Mouse (Mus musculus) liver, postnatal 0 days (tissue): ENCODE results near the gene Anapc5. TPM values are rescaled to one million over a fixed set of nuclear protein-coding genes. Genes with fewer than 3 reads are reported as not detected.
A peak's percentile ranks its signal among the peaks of the same experiment; 100 is the strongest.

Experiments
- ATAC-seq: fragments of 200-750 bp; cut with Nextera tagmentation; 2 replicates; pipeline ENCODE4 v1.8.0; 2017; ENCODE audit warnings: mild to moderate bottlenecking, moderate library complexity
- DNase-seq: peaks from one replicate; pipeline ENCODE4 v3.0.0-alpha.2; 2016
- H3K27ac ChIP-seq: fragments of 300-500 bp; sonication (generic); 2 replicates; pipeline ENCODE4 v1.5.1; 2014; ENCODE audit warnings: antibody characterized with exemption, moderate library complexity, mild to moderate bottlenecking, low read depth
- H3K27me3 ChIP-seq: fragments of 300-500 bp; sonication (generic); 2 replicates; pipeline ENCODE4 v1.6.1; 2014; ENCODE audit warnings: low read length, control low read depth, mixed read lengths; ENCODE audit not compliant: insufficient read depth
- H3K36me3 ChIP-seq: fragments of 300-500 bp; sonication (generic); replicated peaks from 2 replicates; pipeline ENCODE4 v1.6.1; 2014; ENCODE audit warnings: mild to moderate bottlenecking, control low read depth, low read length, moderate library complexity, mixed read lengths; ENCODE audit not compliant: insufficient read depth
- H3K4me1 ChIP-seq: fragments of 300-500 bp; sonication (generic); 2 replicates; pipeline ENCODE4 v1.6.1; 2014; ENCODE audit warnings: antibody characterized with exemption, mild to moderate bottlenecking, control low read depth; ENCODE audit not compliant: insufficient read depth
- H3K4me2 ChIP-seq: fragments of 300-500 bp; sonication (generic); 2 replicates; pipeline ENCODE4 v1.6.1; 2014; ENCODE audit warnings: low read depth, mild to moderate bottlenecking, low read length, moderate library complexity, mixed read lengths
- H3K4me3 ChIP-seq: fragments of 300-500 bp; sonication (generic); 2 replicates; pipeline ENCODE4 v1.5.1; 2014; ENCODE audit warnings: low read depth, low read length
- H3K9ac ChIP-seq: fragments of 300-500 bp; sonication (generic); replicated peaks from 2 replicates; pipeline ENCODE4 v1.6.1; 2014; ENCODE audit warnings: mild to moderate bottlenecking, moderate library complexity
- H3K9me3 ChIP-seq: fragments of 300-500 bp; sonication (generic); 2 replicates; pipeline ENCODE4 v1.6.1; 2016; ENCODE audit warnings: mild to moderate bottlenecking, control low read depth, low read length, mixed read lengths
- CTCF ChIP-seq: sonication (generic); IDR thresholded peaks from 2 replicates; pipeline ENCODE4 v1.5.1; 2016; ENCODE audit warnings: antibody characterized with exemption, low read depth
- EP300 ChIP-seq: IDR thresholded peaks from 2 replicates; pipeline ENCODE4 v1.6.1; 2016; ENCODE audit warnings: antibody characterized with exemption, low read depth, mild to moderate bottlenecking
- WGBS: fragments of 180-500 bp; shearing (Covaris S2); extraction: QIAGEN DNeasy Blood & Tissue Kit; methylation state at CpG from one replicate; pipeline ENCODE4 v1.1.7; 2014; ENCODE audit not compliant: insufficient replicate concordance; 5-methylcytosine and 5-hydroxymethylcytosine counted together
- polyA plus RNA-seq: library from polyadenylated mRNA; unstranded; fragments of >200 nt; fragmentation: Nextera tagmentation; extraction: Ambion mirVana; gene quantifications from 2 replicates; pipeline ENCODE4 v1.2.1, GENCODE M21; 2015

The Anapc5 gene
- polyA plus RNA-seq, 1 experiment from 2014 or later, result 117 TPM

- Histone ChIP-seq H3K9ac (peak within 1 kb of the TSS; percentile 100), H3K36me3 (0 out of 2 replicates have a peak, but pooled peaks cover 3% of the 10 kb centered on the region), H3K27me3 (no peaks in the 10 kb centered on the region), H3K4me3 (peak within 1 kb of the TSS; percentile 98), H3K4me2 (peak within 1 kb of the TSS; percentile 81), H3K9me3 (no peaks in the 10 kb centered on the region), H3K4me1 (peaks cover 14% of the 10 kb centered on the region), H3K27ac (peak within 1 kb of the TSS; percentile 97)
- 2% methylated on average over 60 of the region's 61 CpGs for WGBS
- TF ChIP-seq EP300, result peak; percentile 21; the same call in 1 of the 2 replicates
- TF ChIP-seq CTCF, result no peak
- peak; percentile 100 for ATAC-seq
- DNase-seq, result peak; percentile 99
These were observed 28.6 kb upstream of the Anapc5 start, which contains the start of gene Rnf34 for GRCm38 (mm10) chr5:122849521-122850318. Gene Rnf34 (plus strand): TSS chr5:122850048.

DNA sequence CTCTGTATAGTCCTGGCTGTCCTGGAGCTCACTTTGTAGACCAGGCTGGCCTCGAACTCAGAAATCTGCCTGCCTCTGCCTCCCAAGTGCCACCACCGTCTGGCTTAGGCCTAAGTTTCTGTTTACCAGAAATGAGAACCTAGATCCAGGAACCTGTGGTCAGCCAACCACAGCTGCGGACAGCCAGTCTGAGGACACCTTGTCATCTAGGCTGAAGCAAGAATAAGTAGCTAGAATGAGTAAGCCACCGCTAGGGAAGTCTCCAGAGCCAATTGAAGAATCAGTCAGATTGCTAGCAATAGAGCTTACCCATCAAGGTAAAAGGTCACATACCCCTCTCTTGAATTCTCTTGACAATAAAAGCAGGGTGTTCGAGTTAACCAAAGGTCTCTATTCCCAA, 22.7 kb upstream of the Anapc5 start:
- Histone ChIP-seq H3K9me3 (no peaks in the 10 kb centered on the region), H3K9ac (no peak overlapping the region), H3K4me2 (no peak overlapping the region), H3K36me3 (no peaks in the 10 kb centered on the region), H3K4me1 (no peaks in the 10 kb centered on the region), H3K4me3 (no peak overlapping the region), H3K27ac (no peak overlapping the region), H3K27me3 (no peaks in the 10 kb centered on the region)
- 60% methylated on average over 5 of the region's 5 CpGs for WGBS
- TF ChIP-seq CTCF, result no peak
- no peak for TF ChIP-seq EP300
- ATAC-seq (no peak), DNase-seq (peak; percentile 38)

DNA sequence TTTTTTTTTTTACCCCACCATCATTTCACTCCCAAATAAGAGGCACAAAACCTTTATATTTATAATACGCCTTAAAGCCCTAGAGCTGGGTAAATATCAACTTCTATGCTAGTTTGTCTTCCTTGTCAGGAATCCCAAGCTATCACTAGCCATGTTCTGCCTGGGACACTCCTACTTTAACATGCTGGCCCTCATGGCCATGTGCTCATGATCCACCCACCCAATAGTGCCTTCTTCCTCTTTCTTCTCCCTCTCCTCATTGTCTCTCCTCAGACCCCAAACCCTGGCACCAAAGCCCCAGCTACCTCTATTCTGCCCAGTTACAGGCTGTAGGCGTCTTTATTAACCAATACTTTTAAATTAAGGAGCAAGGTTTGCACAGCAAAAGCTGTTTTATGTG, 20.0 kb upstream of the Anapc5 start:
- Histone ChIP-seq H3K36me3 (no peaks in the 10 kb centered on the region), H3K4me1 (no peaks in the 10 kb centered on the region), H3K9me3 (no peaks in the 10 kb centered on the region), H3K27me3 (no peaks in the 10 kb centered on the region), H3K4me3 (no peak overlapping the region), H3K9ac (no peak overlapping the region), H3K4me2 (no peak overlapping the region), H3K27ac (no peak overlapping the region)
- no peak for ATAC-seq
- TF ChIP-seq EP300, result no peak
- no peak for TF ChIP-seq CTCF
- WGBS, result 86% methylated on average over 2 of the region's 2 CpGs
- DNase-seq, result no peak

DNA sequence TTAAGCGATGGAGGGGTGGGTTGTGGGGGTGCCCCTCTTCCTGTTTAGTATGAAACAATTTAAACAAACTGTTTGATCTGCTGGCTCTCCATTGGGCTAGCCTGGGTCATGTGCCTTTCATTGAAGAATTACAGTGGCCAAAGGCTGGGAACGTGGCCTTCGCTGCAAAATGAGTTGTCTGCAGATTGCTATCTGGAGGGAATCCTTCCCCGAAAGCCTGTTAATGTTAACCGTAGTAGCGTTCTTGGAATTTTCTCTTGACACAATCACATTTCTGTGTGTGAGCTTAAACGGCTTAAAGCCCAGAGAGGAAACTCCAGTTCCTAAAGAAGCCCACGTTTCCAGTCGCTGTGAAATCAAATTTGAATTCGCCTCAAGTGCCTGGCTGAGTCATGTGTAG, 11.9 kb upstream of the Anapc5 start:
- Histone ChIP-seq H3K4me1 (no peaks in the 10 kb centered on the region), H3K36me3 (no peaks in the 10 kb centered on the region), H3K9ac (no peak overlapping the region), H3K4me3 (no peak overlapping the region), H3K27me3 (no peaks in the 10 kb centered on the region), H3K9me3 (no peaks in the 10 kb centered on the region), H3K27ac (no peak overlapping the region), H3K4me2 (no peak overlapping the region)
- TF ChIP-seq CTCF, result no peak
- DNase-seq, result no peak
- WGBS, result 76% methylated on average over 10 of the region's 10 CpGs
- ATAC-seq, result no peak

GRCm38 (mm10) chr5:122832536-122832935, 11.4 kb upstream of the Anapc5 start:
- Histone ChIP-seq H3K4me3 (no peak overlapping the region), H3K4me1 (no peaks in the 10 kb centered on the region), H3K9me3 (no peaks in the 10 kb centered on the region), H3K36me3 (no peaks in the 10 kb centered on the region), H3K9ac (no peak overlapping the region), H3K27ac (no peak overlapping the region), H3K27me3 (no peaks in the 10 kb centered on the region), H3K4me2 (no peak overlapping the region)
- ATAC-seq, result no peak
- 74% methylated on average over 10 of the region's 10 CpGs for WGBS
- TF ChIP-seq CTCF, result no peak
- TF ChIP-seq EP300, result no peak
- DNase-seq, result no peak

- Histone ChIP-seq H3K27me3 (no peaks in the 10 kb centered on the region), H3K4me3 (no peak overlapping the region), H3K36me3 (no peaks in the 10 kb centered on the region), H3K4me2 (no peak overlapping the region), H3K9ac (no peak overlapping the region), H3K4me1 (peaks cover 3% of the 10 kb centered on the region; the same call in 1 of the 2 replicates), H3K9me3 (no peaks in the 10 kb centered on the region), H3K27ac (no peak overlapping the region)
- no peak for ATAC-seq
- 82% methylated on average over 8 of the region's 8 CpGs for WGBS
- no peak for TF ChIP-seq EP300
- DNase-seq, result no peak
These were observed 4.0 kb upstream of the Anapc5 start for GRCm38 (mm10) chr5:122825099-122825498.
